Mouse (Mus musculus) layer of hippocampus, adult 11-12 months (tissue): ENCODE measurements around the gene Myoz1.
A peak's percentile ranks its signal among the peaks of the same experiment; 100 is the strongest.
"Not testable (repeated sequence)": the region's sequence is repeated elsewhere in the genome, so short reads cannot be mapped to it uniquely, and the experiment has no call there.

Experiments
- DNase-seq: peaks from one replicate; pipeline ENCODE4 v3.0.0; 2022; ENCODE audit warnings: low spot score

Myoz1 gene

GRCm38 (mm10) chr14:20656361-20656760, at the start of gene Myoz1:
TSS of gene Myoz1 (minus strand) at chr14:20656540.
- no peak for DNase-seq

GRCm38 (mm10) chr14:20703461-20703860, 47.1 kb upstream of the Myoz1 start:
- not testable (repeated sequence) for DNase-seq

GRCm38 (mm10) chr14:20702741-20703381, 46.5 kb upstream of the Myoz1 start, which contains the start of gene Chchd1:
TSS of gene Chchd1 (plus strand) at chr14:20703006.
- DNase-seq = peak; percentile 91

GRCm38 (mm10) chr14:20702096-20702740, 45.9 kb upstream of the Myoz1 start:
- no peak for DNase-seq

- no peak for DNase-seq
These were observed 45.2 kb upstream of the Myoz1 start for GRCm38 (mm10) chr14:20701554-20701953.

GRCm38 (mm10) chr14:20700362-20700761, 44.0 kb upstream of the Myoz1 start:
- no peak for DNase-seq

GRCm38 (mm10) chr14:20698515-20698914, 42.2 kb upstream of the Myoz1 start:
- DNase-seq = no peak

- DNase-seq = peak; percentile 70
These were observed 40.6 kb upstream of the Myoz1 start for GRCm38 (mm10) chr14:20696986-20697385.

- no peak for DNase-seq
These were observed 39.6 kb upstream of the Myoz1 start for GRCm38 (mm10) chr14:20695761-20696520.

GRCm38 (mm10) chr14:20694884-20695760, 38.8 kb upstream of the Myoz1 start, which contains the start of gene Fut11:
TSS of gene Fut11 (plus strand) at chr14:20694968.
- peak; percentile 88 for DNase-seq

GRCm38 (mm10) chr14:20694185-20694883, 38.0 kb upstream of the Myoz1 start:
- no peak for DNase-seq

- DNase-seq = no peak
These were observed 37.3 kb upstream of the Myoz1 start for GRCm38 (mm10) chr14:20693589-20694101.

- no peak for DNase-seq
These were observed 35.4 kb upstream of the Myoz1 start for GRCm38 (mm10) chr14:20691772-20692171.

GRCm38 (mm10) chr14:20689009-20689408, 32.7 kb upstream of the Myoz1 start:
- DNase-seq = no peak

GRCm38 (mm10) chr14:20686576-20686975, 30.2 kb upstream of the Myoz1 start:
- no peak for DNase-seq

GRCm38 (mm10) chr14:20682498-20682897, 26.2 kb upstream of the Myoz1 start:
- no peak for DNase-seq

GRCm38 (mm10) chr14:20681742-20682141, 25.4 kb upstream of the Myoz1 start:
- no peak for DNase-seq

GRCm38 (mm10) chr14:20677906-20678305, 21.6 kb upstream of the Myoz1 start:
- no peak for DNase-seq

GRCm38 (mm10) chr14:20674064-20674833, 17.9 kb upstream of the Myoz1 start, which contains the start of gene Sec24c:
TSS of gene Sec24c (plus strand) at chr14:20674308.
- DNase-seq = peak; percentile 94

- DNase-seq = no peak
These were observed 17.4 kb upstream of the Myoz1 start for GRCm38 (mm10) chr14:20673735-20674063.
